Mouse (Mus musculus) neural tube, embryonic 12.5 days (tissue): ENCODE measurements around the gene Hs3st6. TPM values are rescaled to one million over a fixed set of nuclear protein-coding genes. Genes with fewer than 3 reads are reported as not detected.

Experiments
- ATAC-seq: fragments of 200-750 bp; cut with Nextera tagmentation; 2 replicates; pipeline ENCODE4 v1.8.0; 2017; ENCODE audit warnings: low read depth, mild to moderate bottlenecking, moderate TSS enrichment, moderate library complexity; ENCODE audit not compliant: low FRiP score
- H3K27ac ChIP-seq: fragments of 300-500 bp; sonication (generic); 2 replicates; pipeline ENCODE4 v1.5.1; 2016
- H3K27me3 ChIP-seq: fragments of 300-500 bp; sonication (generic); replicated peaks from 2 replicates; pipeline ENCODE4 v1.6.1; 2016; ENCODE audit warnings: mild to moderate bottlenecking
- H3K36me3 ChIP-seq: fragments of 300-500 bp; sonication (generic); 2 replicates; pipeline ENCODE4 v1.6.1; 2016; ENCODE audit warnings: mild to moderate bottlenecking
- H3K4me1 ChIP-seq: fragments of 300-500 bp; sonication (generic); 2 replicates; pipeline ENCODE4 v1.6.1; 2016
- H3K4me2 ChIP-seq: fragments of 300-500 bp; sonication (generic); replicated peaks from 2 replicates; pipeline ENCODE4 v1.6.1; 2016; ENCODE audit warnings: mild to moderate bottlenecking
- H3K4me3 ChIP-seq: fragments of 300-500 bp; sonication (generic); 2 replicates; pipeline ENCODE4 v1.5.1; 2016
- H3K9ac ChIP-seq: fragments of 300-500 bp; sonication (generic); 2 replicates; pipeline ENCODE4 v1.6.1; 2016; ENCODE audit warnings: mild to moderate bottlenecking
- H3K9me3 ChIP-seq: fragments of 300-500 bp; sonication (generic); 2 replicates; pipeline ENCODE4 v1.6.1; 2016; ENCODE audit warnings: mild to moderate bottlenecking
- WGBS: fragments of 180-500 bp; shearing (Covaris S2); methylation state at CpG from one replicate; pipeline ENCODE4 v1.1.7; 2016; 5-methylcytosine and 5-hydroxymethylcytosine counted together
- polyA plus RNA-seq: library from polyadenylated mRNA; unstranded; fragments of >200 nt; fragmentation: Nextera tagmentation; extraction: Ambion mirVana; gene quantifications from 2 replicates; pipeline ENCODE4 v1.2.1, GENCODE M21; 2016

Hs3st6 gene
- polyA plus RNA-seq, 1 experiment from 2014 or later, result 0.62 TPM

- Histone ChIP-seq H3K27me3 (0 out of 2 replicates have a peak, but pooled peaks cover 5% of the 10 kb centered on the region), H3K27ac (no peak overlapping the region), H3K36me3 (no peaks in the 10 kb centered on the region), H3K9ac (no peak overlapping the region), H3K4me2 (no peak overlapping the region), H3K9me3 (no peaks in the 10 kb centered on the region), H3K4me3 (no peak overlapping the region), H3K4me1 (no peaks in the 10 kb centered on the region)
- WGBS, result 62% methylated on average over 12 of the region's 12 CpGs
- ATAC-seq, result no peak
These were observed 42.0 kb downstream of the Hs3st6 start for GRCm38 (mm10) chr17:24794791-24795190.

DNA sequence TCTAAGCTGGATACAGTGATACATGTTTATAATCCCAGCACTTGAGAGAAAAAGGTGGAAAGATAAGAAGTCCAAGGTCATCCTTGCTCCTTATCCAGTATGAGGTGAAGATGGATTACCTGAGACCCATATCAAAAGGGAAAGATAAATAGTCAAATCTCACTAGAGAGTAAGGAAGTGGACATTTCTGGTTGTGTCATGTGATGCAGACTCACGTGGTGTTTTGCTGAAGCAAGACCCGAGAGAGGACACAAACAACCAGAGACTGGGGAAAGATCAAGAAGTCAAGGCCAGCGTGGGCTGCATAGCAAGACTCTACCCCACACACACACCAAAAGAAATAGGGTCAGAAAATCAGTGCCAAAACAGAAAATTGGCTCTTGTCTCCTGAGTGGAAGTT lies 44.2 kb downstream of the Hs3st6 start:
- Histone ChIP-seq H3K27ac (no peak overlapping the region), H3K4me2 (no peak overlapping the region), H3K27me3 (0 out of 2 replicates have a peak, but pooled peaks cover 5% of the 10 kb centered on the region), H3K4me1 (no peaks in the 10 kb centered on the region), H3K36me3 (no peaks in the 10 kb centered on the region), H3K4me3 (no peak overlapping the region), H3K9me3 (no peaks in the 10 kb centered on the region), H3K9ac (no peak overlapping the region)
- ATAC-seq, result no peak
- 80% methylated on average over 3 of the region's 3 CpGs for WGBS

DNA sequence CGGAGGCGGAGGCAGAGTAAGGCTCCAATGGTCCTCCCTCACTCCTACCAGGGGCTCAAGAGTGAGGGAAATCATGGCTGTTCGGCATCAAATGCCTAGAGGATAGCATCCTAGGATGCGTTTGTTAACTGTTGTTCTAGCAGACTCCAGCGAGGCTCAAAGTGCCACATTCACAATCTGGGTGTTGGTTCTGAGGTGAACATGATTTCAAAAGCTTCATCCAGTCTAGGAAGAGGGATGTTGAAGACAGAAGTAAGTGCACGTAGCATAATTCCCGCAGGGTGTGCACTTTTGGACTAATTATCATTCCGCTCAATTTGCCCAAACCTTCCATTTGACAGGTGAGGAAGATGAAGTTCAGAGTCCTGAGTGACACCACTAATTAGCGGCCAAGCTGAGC lies 45.4 kb downstream of the Hs3st6 start:
- WGBS, result 67% methylated on average over 9 of the region's 9 CpGs
- no peaks in the 10 kb centered on the region for H3K36me3 ChIP-seq
- H3K9ac ChIP-seq, result no peak overlapping the region
- H3K27ac ChIP-seq, result no peak overlapping the region
- no peaks in the 10 kb centered on the region for H3K9me3 ChIP-seq
- no peak overlapping the region for H3K4me2 ChIP-seq
- no peaks in the 10 kb centered on the region for H3K4me1 ChIP-seq
- no peak overlapping the region for H3K4me3 ChIP-seq
- H3K27me3 ChIP-seq, result 0 out of 2 replicates have a peak, but pooled peaks cover 5% of the 10 kb centered on the region
- ATAC-seq, result no peak

DNA sequence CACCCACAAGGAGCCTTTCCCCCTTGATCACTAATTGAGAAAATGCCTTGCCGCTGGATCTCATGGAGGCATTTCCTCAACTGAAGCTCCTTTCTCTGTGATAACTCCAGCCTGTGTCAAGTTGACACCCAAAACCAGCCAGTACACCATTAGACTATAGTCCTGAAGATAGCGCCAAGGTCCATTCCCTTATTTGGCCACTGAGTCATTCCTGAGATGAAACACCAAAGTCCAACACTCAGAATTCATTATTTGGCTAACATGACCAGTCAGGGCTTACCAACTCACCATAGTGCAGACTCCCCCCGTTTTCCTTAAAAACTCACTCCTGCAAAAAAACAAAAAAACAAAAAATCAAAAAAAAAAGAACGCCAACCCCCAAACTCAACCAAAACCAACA lies 46.7 kb downstream of the Hs3st6 start:
- H3K27ac ChIP-seq, result no peak overlapping the region
- H3K9me3 ChIP-seq, result no peaks in the 10 kb centered on the region
- H3K27me3 ChIP-seq, result peaks cover 12% of the 10 kb centered on the region
- no peak for ATAC-seq
- no peaks in the 10 kb centered on the region for H3K36me3 ChIP-seq
- H3K4me3 ChIP-seq, result no peak overlapping the region
- no peak overlapping the region for H3K9ac ChIP-seq
- peaks cover 7% of the 10 kb centered on the region for H3K4me1 ChIP-seq
- 94% methylated on average over 4 of the region's 4 CpGs for WGBS
- no peak overlapping the region for H3K4me2 ChIP-seq

DNA sequence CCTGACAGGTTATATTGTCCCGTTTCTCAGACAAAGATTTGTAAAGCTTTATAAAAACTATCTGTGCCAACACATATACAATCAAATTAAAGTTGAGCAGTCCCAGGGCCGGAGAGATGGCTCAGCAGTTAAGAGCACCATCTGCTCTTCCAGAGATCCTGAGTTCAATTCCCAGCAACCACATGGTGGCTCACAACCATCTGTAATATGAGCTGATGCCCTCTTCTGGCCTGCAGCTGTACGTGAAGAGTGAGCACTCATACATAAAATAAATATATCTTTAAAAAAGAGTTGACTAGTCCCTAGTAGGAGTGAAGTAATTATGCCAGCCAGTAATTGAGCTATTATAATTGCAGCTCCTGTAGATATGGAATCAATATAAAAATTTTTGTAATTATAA lies 47.7 kb downstream of the Hs3st6 start:
- no peak for ATAC-seq
- Histone ChIP-seq H3K4me3 (no peak overlapping the region), H3K4me1 (peaks cover 9% of the 10 kb centered on the region)

DNA sequence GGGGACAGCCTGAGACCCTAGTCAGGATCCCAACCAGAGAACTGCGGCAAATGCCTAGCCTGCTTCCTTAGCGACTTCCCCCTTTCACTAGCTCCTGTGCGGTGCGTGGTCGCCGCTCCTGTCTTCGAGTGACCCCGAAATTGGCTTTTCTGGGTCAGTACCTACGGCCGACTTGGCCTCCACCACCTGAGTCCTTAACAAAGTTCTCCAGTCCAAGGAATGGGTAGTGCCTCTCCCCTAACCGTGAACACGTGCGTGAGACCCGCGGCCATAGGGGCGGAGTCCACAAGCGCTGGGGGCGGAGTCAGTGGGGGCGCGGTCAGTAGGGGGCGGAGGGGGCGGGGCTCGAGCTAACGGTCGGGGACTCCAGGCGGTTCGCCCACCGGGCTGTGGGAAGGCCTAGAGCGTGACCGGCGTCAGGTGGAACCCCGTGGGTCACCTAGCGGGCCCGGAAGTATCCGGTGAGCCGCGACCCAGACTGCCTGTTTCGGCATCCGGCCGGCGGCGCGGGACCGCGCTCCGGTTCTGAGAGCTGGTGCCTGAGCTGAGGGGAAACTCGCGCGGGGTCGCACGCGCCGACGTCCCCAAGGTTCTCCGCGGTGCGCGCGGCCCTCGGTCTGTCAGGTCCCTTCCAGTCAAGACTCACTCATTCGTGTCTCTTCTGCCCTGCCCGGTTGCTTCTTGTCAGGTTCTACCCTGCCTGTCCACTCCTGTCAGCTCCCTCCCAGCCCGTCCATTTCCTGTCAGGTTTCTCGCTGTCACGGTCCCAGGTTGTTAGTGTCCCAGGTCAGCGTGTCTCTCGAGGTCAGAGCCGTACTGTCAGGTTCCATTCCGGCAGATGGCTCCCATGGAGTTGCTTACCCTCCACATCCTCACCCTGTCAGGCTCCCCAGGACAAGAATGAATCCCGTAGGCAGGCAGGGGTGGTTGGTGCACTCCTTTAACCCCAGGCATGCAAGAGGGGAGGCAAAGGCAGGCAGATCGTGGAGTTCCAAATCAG lies 51.5 kb downstream of the Hs3st6 start, which contains the start of gene Meiob:
Gene Meiob (plus strand): TSS at position 338 of the 1,000 bp plus-strand sequence.
- H3K4me1 ChIP-seq, result peaks cover 9% of the 10 kb centered on the region
- WGBS, result under 1% methylated on average over 71 of the region's 71 CpGs
- ATAC-seq, result peak; percentile 70
- H3K27ac ChIP-seq, result no peak within 1 kb of the TSS
- H3K36me3 ChIP-seq, result no peaks in the 10 kb centered on the region
- H3K27me3 ChIP-seq, result peaks cover 37% of the 10 kb centered on the region
- no peaks in the 10 kb centered on the region for H3K9me3 ChIP-seq
- peak within 1 kb of the TSS; percentile 64 for H3K9ac ChIP-seq
- H3K4me3 ChIP-seq, result peak within 1 kb of the TSS; percentile 64
- H3K4me2 ChIP-seq, result peak within 1 kb of the TSS; percentile 95

More for the DNA sequence above, 47.7 kb downstream of the Hs3st6 start:
- Histone ChIP-seq H3K9ac (no peak overlapping the region), H3K4me2 (no peak overlapping the region), H3K27ac (no peak overlapping the region), H3K36me3 (no peaks in the 10 kb centered on the region), H3K9me3 (no peaks in the 10 kb centered on the region), H3K27me3 (peaks cover 21% of the 10 kb centered on the region)
- 48% methylated on average over 3 of the region's 3 CpGs for WGBS

Other genes starting within 250 kb of the Hs3st6 start
- 83.4 and 84.0 TPM in 2 replicates for gene Traf7, start 225.1 kb upstream of the Hs3st6 start, polyA plus RNA-seq
- 1.6 and 2.2 TPM in 2 replicates for gene Rab26, start 218.8 kb upstream of the Hs3st6 start, polyA plus RNA-seq
- gene Pkd1, start 203.2 kb upstream of the Hs3st6 start, polyA plus RNA-seq, result 23.0 and 26.5 TPM in 2 replicates
- 66.5 and 75.0 TPM in 2 replicates for gene Tsc2, start 120.4 kb upstream of the Hs3st6 start, polyA plus RNA-seq
- 10.5 and 12.4 TPM in 2 replicates for gene Nthl1, start 120.3 kb upstream of the Hs3st6 start, polyA plus RNA-seq
- gene Slc9a3r2, start 102.7 kb upstream of the Hs3st6 start, polyA plus RNA-seq, result 36.9 and 37.7 TPM in 2 replicates
- gene Npw, start 94.5 kb upstream of the Hs3st6 start, polyA plus RNA-seq, result not detected in 2 replicates
- 24.1 and 27.2 TPM in 2 replicates for gene Zfp598, start 83.3 kb upstream of the Hs3st6 start, polyA plus RNA-seq
- gene Syngr3, start 63.0 kb upstream of the Hs3st6 start, polyA plus RNA-seq, result 42.3 and 43.3 TPM in 2 replicates
- 40.2 and 41.9 TPM in 2 replicates for gene Gfer, start 56.8 kb upstream of the Hs3st6 start, polyA plus RNA-seq
- 2.4 and 3.0 TPM in 2 replicates for gene Noxo1, start 56.8 kb upstream of the Hs3st6 start, polyA plus RNA-seq
- 91.5 and 95.3 TPM in 2 replicates for gene Tbl3, start 45.3 kb upstream of the Hs3st6 start, polyA plus RNA-seq
- not detected in 2 replicates for gene Rnf151, start 34.9 kb upstream of the Hs3st6 start, polyA plus RNA-seq
- 826 and 871 TPM in 2 replicates for gene Rps2, start 34.9 kb upstream of the Hs3st6 start, polyA plus RNA-seq
- gene Ndufb10, start 28.5 kb upstream of the Hs3st6 start, polyA plus RNA-seq, result 230 and 240 TPM in 2 replicates
- gene Rpl3l, start 25.2 kb upstream of the Hs3st6 start, polyA plus RNA-seq, result not detected in 2 replicates
- 23.3 and 24.8 TPM in 2 replicates for gene Msrb1, start 16.3 kb upstream of the Hs3st6 start, polyA plus RNA-seq
- not detected in 2 replicates for gene Meiob, start 51.3 kb downstream of the Hs3st6 start, polyA plus RNA-seq
- 37.5 and 40.0 TPM in 2 replicates for gene Hagh, start 87.2 kb downstream of the Hs3st6 start, polyA plus RNA-seq
- 18.2 and 18.7 TPM in 2 replicates for gene Fahd1, start 97.4 kb downstream of the Hs3st6 start, polyA plus RNA-seq
- 0.28 and 0.32 TPM in 2 replicates for gene Igfals, start 113.0 kb downstream of the Hs3st6 start, polyA plus RNA-seq
- 75.4 and 75.9 TPM in 2 replicates for gene Nubp2, start 133.4 kb downstream of the Hs3st6 start, polyA plus RNA-seq
- 53.1 and 57.7 TPM in 2 replicates for gene Spsb3, start 133.7 kb downstream of the Hs3st6 start, polyA plus RNA-seq
- gene Eme2, start 142.1 kb downstream of the Hs3st6 start, polyA plus RNA-seq, result 41.6 and 44.5 TPM in 2 replicates
- gene Mrps34, start 142.1 kb downstream of the Hs3st6 start, polyA plus RNA-seq, result 89.9 and 98.4 TPM in 2 replicates
- 49.7 and 55.1 TPM in 2 replicates for gene Nme3, start 143.5 kb downstream of the Hs3st6 start, polyA plus RNA-seq
- 78.9 and 82.1 TPM in 2 replicates for gene Mapk8ip3, start 184.0 kb downstream of the Hs3st6 start, polyA plus RNA-seq
- 183 TPM in 2 replicates for gene Jpt2, start 207.7 kb downstream of the Hs3st6 start, polyA plus RNA-seq